Mouse (Mus musculus) liver, embryonic 14.5 days (tissue): Measurements from ENCODE around the gene Mrpl45. TPM values are rescaled to one million over a fixed set of nuclear protein-coding genes. Genes with fewer than 3 reads are reported as not detected.
"Not testable (repeated sequence)": the region's sequence is repeated elsewhere in the genome, so short reads cannot be mapped to it uniquely, and the experiment has no call there.

Source experiments
- ATAC-seq: fragments of 200-750 bp; cut with Nextera tagmentation; 2 replicates; pipeline ENCODE4 v1.8.0; 2017; ENCODE audit warnings: moderate number of reproducible peaks, mild to moderate bottlenecking, moderate library complexity; ENCODE audit not compliant: insufficient read depth
- DNase-seq, 3 experiments: peaks; one replicate each; pipeline ENCODE4 v3.0.0-alpha.2; 2012 to 2013; ENCODE audit warnings: low read depth in 3 of 3, low spot score in 3 of 3
- H3K27ac ChIP-seq: fragments of 300-500 bp; sonication (generic); 2 replicates; pipeline ENCODE4 v1.5.1; 2014; ENCODE audit warnings: moderate library complexity, mild to moderate bottlenecking, control low read depth, inconsistent platforms
- H3K27me3 ChIP-seq: fragments of 300-500 bp; sonication (generic); 2 replicates; pipeline ENCODE4 v1.6.1; 2014; ENCODE audit warnings: mild to moderate bottlenecking, low read length, moderate library complexity; ENCODE audit not compliant: control insufficient read depth, insufficient read depth
- H3K36me3 ChIP-seq: fragments of 300-500 bp; sonication (generic); replicated peaks from 2 replicates; pipeline ENCODE4 v1.6.1; 2014; ENCODE audit warnings: low read depth; ENCODE audit not compliant: control insufficient read depth, insufficient read depth
- H3K4me1 ChIP-seq, 2 experiments: fragments of 200-500 bp in 1 of 2; fragments of 300-500 bp in 1 of 2; sonication (generic) in 1 of 2; replicated peaks; 2 replicates each; pipeline ENCODE4 v1.6.1; 2012 to 2014; ENCODE audit warnings: antibody characterized with exemption in 1 of 2, inconsistent platforms in 1 of 2, low read length in 1 of 2; ENCODE audit not compliant: control insufficient read depth in 2 of 2, insufficient read depth in 2 of 2
- H3K4me2 ChIP-seq: fragments of 300-500 bp; sonication (generic); 2 replicates; pipeline ENCODE4 v1.6.1; 2014; ENCODE audit warnings: low read depth, mild to moderate bottlenecking, control low read depth, moderate library complexity
- H3K4me3 ChIP-seq, 2 experiments: fragments of 200-500 bp in 1 of 2; fragments of 300-500 bp in 1 of 2; sonication (generic) in 1 of 2; 2 replicates each; pipeline ENCODE4 v1.5.1; 2012 to 2014; ENCODE audit warnings: low read depth in 2 of 2, low read length in 2 of 2, mild to moderate bottlenecking in 2 of 2, control low read depth in 1 of 2, inconsistent platforms in 1 of 2, moderate library complexity in 1 of 2; ENCODE audit not compliant: insufficient read depth in 1 of 2
- H3K9ac ChIP-seq: fragments of 300-500 bp; sonication (generic); replicated peaks from 2 replicates; pipeline ENCODE4 v1.6.1; 2014; ENCODE audit warnings: mild to moderate bottlenecking, control low read depth, moderate library complexity
- H3K9me3 ChIP-seq: fragments of 300-500 bp; sonication (generic); 2 replicates; pipeline ENCODE4 v1.6.1; 2016; ENCODE audit warnings: low read length, mixed read lengths; ENCODE audit not compliant: control insufficient read depth
- CTCF ChIP-seq: IDR thresholded peaks from 2 replicates; pipeline ENCODE4 v1.5.1; 2016; ENCODE audit warnings: antibody characterized with exemption, low read depth, control low read depth
- EP300 ChIP-seq: IDR thresholded peaks from 2 replicates; pipeline ENCODE4 v1.6.1; 2016; ENCODE audit warnings: antibody characterized with exemption, low read depth
- whole genome bisulfite sequencing: fragments of 180-500 bp; shearing (Covaris S2); extraction: QIAGEN DNeasy Blood & Tissue Kit; methylation state at CpG from one replicate; pipeline ENCODE4 v1.1.7; 2014; ENCODE audit not compliant: insufficient replicate concordance; 5-methylcytosine and 5-hydroxymethylcytosine counted together
- polyA plus RNA-seq, 2 experiments: library from polyadenylated mRNA; depleted of rRNA in 1 of 2; stranded (reverse) in 1 of 2; unstranded in 1 of 2; fragments of >200 nt; fragmentation: Nextera tagmentation in 1 of 2; extraction: Ambion mirVana in 1 of 2; gene quantifications; 2 replicates each; pipeline versions ENCODE4 v1.2.1 to v1.2.3; 2012 to 2014

Gene Mrpl45
- polyA plus RNA-seq, 2 experiments: 13.1 to 22.8 TPM

GRCm38 (mm10) chr11:97352935-97353597, 37.5 kb downstream of the Mrpl45 start:
- peaks cover 0 to 3% of the 10 kb centered on the region in 2 experiments; a peak in 1 of 4 replicates for H3K4me1 ChIP-seq
- no peak overlapping the region for H3K4me3 ChIP-seq
- H3K27ac ChIP-seq: no peak overlapping the region
- TF ChIP-seq CTCF (no peak), EP300 (no peak)
- H3K27me3 ChIP-seq: no peaks in the 10 kb centered on the region
- no peak overlapping the region for H3K4me2 ChIP-seq
- no peak overlapping the region for H3K9ac ChIP-seq
- no peaks in the 10 kb centered on the region for H3K36me3 ChIP-seq
- 43% methylated on average over 4 of the region's 4 CpGs for WGBS
- DNase-seq (no peak), ATAC-seq (no peak)
- H3K9me3 ChIP-seq: no peaks in the 10 kb centered on the region

GRCm38 (mm10) chr11:97354646-97355045, 39.1 kb downstream of the Mrpl45 start:
- Histone ChIP-seq H3K4me1 (peaks cover 0 to 2% of the 10 kb centered on the region in 2 experiments; a peak in 1 of 4 replicates), H3K27me3 (no peaks in the 10 kb centered on the region), H3K27ac (no peak overlapping the region), H3K9ac (no peak overlapping the region), H3K4me2 (no peak overlapping the region), H3K4me3 (no peak overlapping the region), H3K36me3 (no peaks in the 10 kb centered on the region), H3K9me3 (no peaks in the 10 kb centered on the region)
- TF ChIP-seq CTCF (no peak), EP300 (no peak)
- ATAC-seq: no peak
- DNase-seq: no peak
- 50% methylated on average over 2 of the region's 2 CpGs for WGBS

GRCm38 (mm10) chr11:97355247-97355646, 39.7 kb downstream of the Mrpl45 start:
- 67% methylated on average over 7 of the region's 7 CpGs for WGBS
- H3K27ac ChIP-seq: no peak overlapping the region
- H3K4me3 ChIP-seq: no peak overlapping the region
- no peak overlapping the region for H3K4me2 ChIP-seq
- no peaks in the 10 kb centered on the region for H3K27me3 ChIP-seq
- TF ChIP-seq EP300 (no peak), CTCF (no peak)
- no peaks in the 10 kb centered on the region for H3K4me1 ChIP-seq
- H3K9ac ChIP-seq: no peak overlapping the region
- H3K36me3 ChIP-seq: no peaks in the 10 kb centered on the region
- DNase-seq (no peak), ATAC-seq (no peak)
- no peaks in the 10 kb centered on the region for H3K9me3 ChIP-seq

GRCm38 (mm10) chr11:97357663-97358062, 42.1 kb downstream of the Mrpl45 start:
- H3K27me3 ChIP-seq, H3K27ac ChIP-seq, H3K4me1 ChIP-seq, H3K4me2 ChIP-seq, H3K36me3 ChIP-seq, H3K9ac ChIP-seq, ATAC-seq, H3K4me3 ChIP-seq, H3K9me3 ChIP-seq: not testable (repeated sequence)
- peak; percentile 55 to 66 (median 63) for DNase-seq
- WGBS: 5% methylated on average over 4 of the region's 6 CpGs
- TF ChIP-seq CTCF: peak; percentile 86

GRCm38 (mm10) chr11:97361948-97362648, 46.6 kb downstream of the Mrpl45 start, which contains the start of gene Socs7:
TSS of gene Socs7 (plus strand) at chr11:97362551.
- Histone ChIP-seq H3K4me3 (peak within 1 kb of the TSS; percentile 61 to 98), H3K27ac (peak within 1 kb of the TSS; percentile 58), H3K4me1 (peaks cover 18 to 22% of the 10 kb centered on the region in 2 experiments), H3K9me3 (no peaks in the 10 kb centered on the region), H3K27me3 (no peaks in the 10 kb centered on the region), H3K36me3 (no peaks in the 10 kb centered on the region), H3K9ac (peak within 1 kb of the TSS; percentile 84), H3K4me2 (peak within 1 kb of the TSS; percentile 80)
- DNase-seq (peak; percentile 78 to 82 (median 80)), ATAC-seq (peak; percentile 93)
- WGBS: 1% methylated on average over 53 of the region's 81 CpGs
- no peak for TF ChIP-seq EP300
- no peak for TF ChIP-seq CTCF
